Mouse (Mus musculus) left cerebral cortex, adult 2 months (tissue): ENCODE measurements at regions not wholly inside any gene's neighbourhood (a gene's known extent, or its start where the extent isn't known, plus 50 kb on each side); places are given as distances from the start of the nearest gene placed in this dataset.
"Not testable (repeated sequence)": the region's sequence is repeated elsewhere in the genome, so short reads cannot be mapped to it uniquely, and the experiment has no call there.

Source experiments
- DNase-seq, 2 experiments: peaks; one replicate each; pipeline ENCODE4 v3.0.0; 2021 to 2022; ENCODE audit warnings: low spot score in 2 of 2, mixed read lengths in 1 of 2; ENCODE audit errors: extremely low spot score in 1 of 2
- H3K27ac ChIP-seq: fragments of 200-600 bp; 2 replicates; pipeline ENCODE4 v1.8.1; 2022
- H3K4me3 ChIP-seq: fragments of 200-600 bp; 2 replicates; pipeline ENCODE4 v1.8.1; 2022
- CTCF ChIP-seq: fragments of 200-600 bp; IDR thresholded peaks from 2 replicates; pipeline ENCODE4 v1.8.1; 2022; ENCODE audit warnings: antibody characterized with exemption, mild to moderate bottlenecking, moderate library complexity
- intact Hi-C: fragments of 180-260 bp; cut with DNase I; formaldehyde crosslinking; loops from one replicate; pipeline ENCODE4 v1.15.1; 2025

DNA sequence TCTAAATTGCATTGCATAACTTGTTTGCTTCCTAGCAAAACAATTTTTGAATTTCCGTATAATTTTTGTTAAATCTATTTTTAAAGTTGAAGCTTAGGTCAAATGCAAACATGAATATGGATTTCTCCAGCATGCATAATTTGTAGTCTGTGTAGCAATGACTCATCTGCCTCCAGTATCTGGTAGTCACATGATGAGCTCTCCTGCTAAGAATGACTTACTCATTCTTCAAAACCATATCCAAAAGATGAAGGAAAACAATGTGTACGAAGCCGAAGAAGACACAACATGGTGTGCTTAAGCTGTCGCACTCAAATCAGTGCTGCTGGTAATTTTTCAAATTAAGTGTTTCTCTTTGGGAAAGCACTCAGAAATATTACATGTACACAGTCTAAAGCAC is 1453.2 kb upstream of the Gje1 start:
- Histone ChIP-seq H3K4me3 (no peak overlapping the region), H3K27ac (peak overlapping the region; percentile 10; the same call in 1 of the 2 replicates)
- DNase-seq, result no peak
- intact Hi-C loops, result loop anchor here (2.0 kb wide), 1 partner anchor 418 kb away; no protein-coding TSS in a partner anchor
- TF ChIP-seq CTCF, result no peak

DNA sequence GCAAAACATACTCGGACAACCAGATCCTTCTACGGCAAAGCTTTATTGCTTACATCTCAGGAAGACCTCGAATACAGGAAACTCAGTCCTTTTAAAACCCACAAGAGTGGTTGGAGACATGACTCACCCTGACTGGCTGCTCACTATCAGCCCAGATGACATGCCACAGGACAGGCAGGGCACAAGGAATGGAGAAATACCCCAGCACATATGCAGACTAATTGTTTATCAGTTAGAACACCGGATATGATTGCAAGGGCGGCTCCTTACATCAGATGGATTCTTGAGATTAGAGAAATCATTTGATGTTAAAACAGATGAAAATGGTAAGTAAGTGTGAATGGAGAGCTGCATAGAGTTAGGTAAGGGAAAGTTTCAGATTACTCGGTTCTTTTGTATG is 1441.5 kb upstream of the Gje1 start:
- not testable (repeated sequence) for DNase-seq, H3K27ac ChIP-seq, H3K4me3 ChIP-seq
- intact Hi-C loops, result loop anchor here (10.0 kb wide), 1 partner anchor 1565 kb away; the partner anchor contains the start of gene Cited2

DNA sequence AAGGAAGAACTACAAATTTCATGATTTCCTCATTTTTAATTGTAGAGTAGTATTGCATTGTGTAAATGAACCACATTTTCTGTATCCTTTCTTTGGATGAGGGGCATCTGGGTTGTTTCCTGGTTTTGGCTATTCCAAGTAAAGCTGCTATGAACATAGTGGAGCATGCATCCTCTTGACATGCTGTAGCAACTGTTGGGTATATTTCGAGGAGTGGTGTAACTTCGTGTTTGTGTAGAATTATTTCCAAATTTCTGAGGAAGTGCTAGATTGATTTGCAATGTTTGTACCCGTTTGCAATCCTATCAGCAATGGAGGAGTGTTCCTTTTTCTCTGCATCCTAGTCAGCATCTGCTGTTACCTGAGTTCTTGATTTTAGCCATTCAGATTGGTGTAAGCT is 1440.4 kb upstream of the Gje1 start:
- intact Hi-C loops, result loop anchor here (10.0 kb wide), 1 partner anchor 1566 kb away; the partner anchor contains the start of gene Cited2
- Histone ChIP-seq H3K4me3 (no peak overlapping the region), H3K27ac (no peak overlapping the region)
- DNase-seq, result no peak
- no peak for TF ChIP-seq CTCF

DNA sequence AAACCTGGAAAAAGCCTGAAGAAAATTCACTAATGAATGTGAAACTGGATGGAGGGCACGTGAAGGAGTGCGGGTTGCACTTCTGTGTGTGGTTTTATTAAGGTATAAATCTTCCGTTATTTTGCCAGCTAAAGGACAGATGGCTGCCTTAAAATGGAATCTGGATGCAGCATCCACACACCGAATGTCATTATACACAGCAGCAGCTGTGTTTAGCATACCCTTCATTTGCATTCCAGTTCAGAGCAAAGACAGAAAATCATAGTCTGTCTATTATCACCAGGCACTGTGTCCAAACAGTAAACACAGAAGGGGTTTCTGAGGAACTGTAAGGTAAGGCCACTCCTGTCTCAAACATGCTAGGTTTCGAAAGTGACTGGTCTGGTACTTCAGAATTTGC is 1438.9 kb upstream of the Gje1 start:
- no peak for DNase-seq
- no peak overlapping the region for H3K27ac ChIP-seq
- no peak for TF ChIP-seq CTCF
- intact Hi-C loops, result loop anchor here (10.0 kb wide), 1 partner anchor 1568 kb away; the partner anchor contains the start of gene Cited2
- no peak overlapping the region for H3K4me3 ChIP-seq

DNA sequence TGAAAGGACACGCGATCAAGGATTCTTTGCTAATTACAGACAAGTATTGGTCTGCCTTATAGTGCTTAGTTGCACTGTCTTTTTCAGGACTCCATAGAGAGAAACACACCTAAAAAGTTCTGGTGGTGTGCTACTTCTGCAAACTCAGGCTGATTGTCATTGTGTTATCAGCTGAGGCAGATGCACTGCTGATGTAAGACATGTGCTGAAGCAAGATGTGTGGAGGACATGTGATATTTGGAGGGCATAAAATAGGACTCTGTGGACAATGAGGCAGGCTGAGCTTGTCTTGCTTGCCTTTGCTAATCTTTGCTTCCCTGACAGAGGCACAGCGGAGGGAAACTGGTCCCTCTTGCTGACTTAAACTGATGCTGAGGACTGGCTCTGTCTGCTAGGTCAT is 1431.0 kb upstream of the Gje1 start:
- Histone ChIP-seq H3K27ac (no peak overlapping the region), H3K4me3 (no peak overlapping the region)
- no peak for DNase-seq
- intact Hi-C loops, result no loop called here
- no peak for TF ChIP-seq CTCF

DNA sequence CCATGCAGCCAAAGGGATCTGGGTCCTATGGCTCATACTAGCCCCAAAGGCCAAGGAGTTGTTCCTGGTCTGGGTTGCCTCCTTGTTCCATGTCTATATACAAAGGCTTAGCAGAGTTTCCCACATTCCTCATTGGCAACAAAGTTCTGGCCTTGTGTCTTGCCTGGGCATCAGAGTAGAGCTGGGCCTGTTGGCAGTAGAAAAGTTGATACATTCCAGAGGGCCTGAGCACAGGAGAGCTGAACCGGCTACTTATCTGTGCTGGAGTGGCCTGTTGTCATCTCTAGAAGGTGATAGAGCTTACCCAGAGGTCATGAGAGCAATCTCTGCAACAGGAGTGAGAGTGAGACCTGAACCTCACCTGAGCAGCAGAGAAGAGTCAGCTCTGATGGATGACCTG is 1427.4 kb upstream of the Gje1 start:
- H3K27ac ChIP-seq, result no peak overlapping the region
- intact Hi-C loops, result no loop called here
- H3K4me3 ChIP-seq, result no peak overlapping the region
- no peak for DNase-seq
- no peak for TF ChIP-seq CTCF

DNA sequence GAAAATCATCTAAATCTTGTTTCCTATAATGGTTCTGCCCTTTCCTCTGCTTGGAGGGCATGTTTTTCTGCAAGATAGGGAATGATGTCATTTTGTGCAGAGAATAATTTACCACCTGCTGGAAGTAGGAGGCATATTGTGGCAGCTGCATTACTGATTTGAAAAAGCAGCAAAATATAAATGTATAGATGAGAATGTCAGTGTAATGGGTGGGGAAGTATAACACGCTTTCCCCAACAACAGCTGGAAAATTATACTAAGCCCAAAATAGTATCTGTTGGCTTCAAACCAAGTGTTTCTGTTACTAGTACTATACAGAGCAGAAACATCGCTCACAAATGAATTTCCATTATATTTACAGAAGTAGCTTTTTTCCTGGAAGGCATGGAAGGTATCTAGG is 1405.9 kb upstream of the Gje1 start:
- TF ChIP-seq CTCF, result no peak; the same call in 1 of the 2 replicates
- intact Hi-C loops, result no loop called here
- no peak overlapping the region for H3K4me3 ChIP-seq
- H3K27ac ChIP-seq, result no peak overlapping the region
- DNase-seq, result no peak

DNA sequence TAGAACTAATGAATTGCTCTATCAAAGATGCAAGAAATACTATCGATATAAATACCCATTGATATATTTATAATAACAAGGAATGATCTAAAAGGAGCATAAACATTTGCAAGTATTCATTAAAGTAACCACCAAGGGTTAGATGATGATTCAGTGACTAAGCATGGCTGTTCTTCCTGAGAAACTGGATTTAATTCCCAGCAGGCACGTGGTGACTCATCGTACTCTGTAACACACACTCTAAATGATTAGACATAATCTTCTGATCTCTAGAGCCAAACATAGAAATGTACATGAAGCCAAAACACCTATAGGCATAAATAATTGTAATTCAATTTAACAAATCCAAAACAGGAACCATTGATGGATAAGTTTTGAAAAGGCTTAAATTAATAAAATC is 1370.2 kb upstream of the Gje1 start:
- Histone ChIP-seq H3K27ac (no peak overlapping the region), H3K4me3 (no peak overlapping the region)
- intact Hi-C loops, result no loop called here
- no peak for DNase-seq
- TF ChIP-seq CTCF, result no peak

DNA sequence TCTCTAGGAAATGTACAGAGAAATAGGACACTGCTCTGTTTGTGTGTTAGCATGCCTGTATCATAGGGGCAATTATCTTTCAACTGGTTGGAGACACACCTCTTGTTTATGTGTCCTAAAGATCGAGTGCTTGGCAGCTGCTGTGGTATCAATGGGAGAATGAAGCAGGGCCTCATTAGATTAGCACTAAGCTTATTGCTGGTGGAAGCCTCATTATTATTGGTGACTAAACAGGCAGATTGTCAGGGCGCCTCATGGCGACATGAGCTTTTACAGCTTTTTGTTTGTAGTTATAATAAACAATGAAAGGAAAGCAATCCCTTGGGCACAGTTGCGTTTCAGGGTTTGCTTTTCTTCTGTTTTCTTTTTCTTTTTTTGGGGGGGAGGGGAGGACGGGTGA is 1335.0 kb upstream of the Gje1 start:
- intact Hi-C loops, result no loop called here
- H3K27ac ChIP-seq, result no peak overlapping the region

DNA sequence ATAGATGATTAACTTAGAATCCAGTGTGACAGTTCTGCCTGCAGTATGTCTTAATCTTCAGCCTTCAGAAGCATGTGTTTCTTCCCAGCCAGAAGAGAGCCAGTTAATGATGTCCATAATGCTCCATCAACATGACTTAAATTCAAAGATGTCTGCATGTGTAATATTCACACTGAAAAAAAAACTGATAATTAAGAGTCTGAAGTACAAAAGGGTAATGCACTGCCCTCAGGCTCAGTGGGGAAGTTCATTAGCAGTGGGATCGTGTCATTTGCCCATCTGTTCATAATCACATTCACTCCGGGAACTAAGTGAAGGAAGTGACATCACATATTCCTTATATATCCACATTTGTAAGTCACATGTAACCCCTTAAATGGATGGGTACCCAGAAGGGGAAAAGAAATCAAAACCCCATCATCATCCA is 1334.5 kb upstream of the Gje1 start:
- intact Hi-C loops, result no loop called here

More for the DNA sequence above, 1335.0 kb upstream of the Gje1 start:
- TF ChIP-seq CTCF, result no peak
- no peak for DNase-seq
- H3K4me3 ChIP-seq, result no peak overlapping the region

DNA sequence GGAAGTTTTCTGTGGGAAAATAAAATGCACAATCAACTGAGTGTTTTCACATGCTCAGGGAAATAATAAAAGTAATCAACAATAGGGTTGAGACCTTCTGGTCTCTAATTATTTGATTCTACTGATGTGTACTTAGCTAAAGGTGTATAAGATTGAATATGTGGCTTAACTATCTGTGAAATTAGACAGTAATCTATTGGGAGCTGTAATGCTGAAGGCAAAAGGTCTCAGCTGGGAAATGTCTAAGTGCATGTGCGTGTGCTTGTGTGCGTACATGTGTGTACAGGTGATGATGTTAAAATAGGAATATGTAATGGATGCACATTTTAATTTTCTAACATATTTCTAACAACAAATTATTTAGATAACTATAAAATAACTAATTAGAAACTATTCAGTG is 1318.2 kb upstream of the Gje1 start:
- Histone ChIP-seq H3K4me3 (no peak overlapping the region), H3K27ac (no peak overlapping the region)
- TF ChIP-seq CTCF, result no peak
- DNase-seq, result no peak
- intact Hi-C loops, result no loop called here

More for the DNA sequence above, 1334.5 kb upstream of the Gje1 start:
- no peak overlapping the region for H3K4me3 ChIP-seq
- no peak for DNase-seq
- no peak overlapping the region for H3K27ac ChIP-seq
- TF ChIP-seq CTCF, result no peak

DNA sequence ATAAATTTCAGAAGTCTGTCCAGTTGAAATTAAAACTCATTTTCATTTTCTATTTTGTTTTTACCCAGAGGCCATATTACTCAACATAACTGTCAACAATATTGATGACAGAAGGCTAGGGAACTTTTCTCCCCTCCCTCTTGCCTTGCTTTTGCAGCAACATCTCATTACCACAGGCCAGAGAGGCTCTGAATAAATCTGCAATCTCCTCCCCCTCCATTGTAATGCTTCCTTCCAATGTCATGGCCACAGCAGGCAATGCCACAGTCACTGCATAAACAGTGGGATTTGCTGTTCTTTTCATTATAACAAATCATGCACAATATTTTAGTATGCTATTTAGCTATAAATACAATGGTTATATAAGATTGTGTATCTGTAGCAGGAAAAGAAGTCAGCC is 1315.1 kb upstream of the Gje1 start:
- DNase-seq, result no peak
- no peak overlapping the region for H3K4me3 ChIP-seq
- intact Hi-C loops, result no loop called here
- no peak for TF ChIP-seq CTCF
- no peak overlapping the region for H3K27ac ChIP-seq

DNA sequence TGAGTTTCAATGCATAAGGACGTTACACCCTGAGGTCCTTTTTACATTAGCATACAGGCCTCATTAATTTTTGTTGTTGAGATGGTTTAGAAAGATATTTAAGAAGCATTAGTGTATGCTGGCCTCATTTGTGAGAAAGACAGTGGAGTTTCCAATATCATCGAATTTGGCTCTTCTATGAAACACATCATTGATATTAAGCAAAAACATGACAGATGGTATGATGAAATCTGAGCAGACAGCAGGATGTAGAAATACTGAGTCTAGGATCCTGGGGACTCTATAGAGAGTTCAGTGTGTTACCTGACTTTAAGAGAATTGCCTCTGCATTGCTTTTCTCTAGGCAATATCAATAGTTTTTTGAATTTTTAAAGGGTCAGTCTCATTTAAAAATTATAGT is 1312.8 kb upstream of the Gje1 start:
- DNase-seq, result no peak
- no peak for TF ChIP-seq CTCF
- no peak overlapping the region for H3K27ac ChIP-seq
- H3K4me3 ChIP-seq, result no peak overlapping the region
- intact Hi-C loops, result no loop called here
